27 mouse cellular contexts compared by ENCODE assay signal in genomic region chr2:149820201-149820600, GRCm38 (mm10). TPM values are rescaled to one million over a fixed set of nuclear protein-coding genes. Genes with fewer than 3 reads are reported as not detected.
DNase-seq lines count a peak whose midpoint lies in the region; ATAC-seq and TF ChIP-seq lines count a peak whose summit lies in the region.
"Had no signal": no experiment of that assay in that cellular context is flagged by ENCODE, and none has a peak within 500 bp of the region (broad histone marks: within the 10 kb centered on the region; RNA-seq: fewer than 3 reads in every experiment).

No protein-coding gene starts in this region.

- no peaks in the 10 kb centered on the region for H3K9me3 ChIP-seq in hindbrain, postnatal 0 days (ENCODE audit: low read length)
- no peaks in the 10 kb centered on the region for H3K9me3 ChIP-seq in hindbrain, embryonic 13.5 days
- H3K9me3 ChIP-seq in midbrain, embryonic 10.5 days (replicated peaks) = no peaks in the 10 kb centered on the region
- H3K9me3 ChIP-seq in midbrain, embryonic 13.5 days = no peaks in the 10 kb centered on the region
- H3K9me3 ChIP-seq in forebrain, embryonic 10.5 days = no peaks in the 10 kb centered on the region
- H3K9me3 ChIP-seq: embryonic facial prominence, embryonic 15.5 days; heart, embryonic 13.5 days had no signal

- no peak overlapping the region for H3K9ac ChIP-seq in hindbrain, postnatal 0 days (replicated peaks; ENCODE audit: low read length)
- H3K9ac ChIP-seq in hindbrain, embryonic 13.5 days = no peak overlapping the region
- no peak overlapping the region for H3K9ac ChIP-seq in midbrain, embryonic 13.5 days (replicated peaks)
- H3K9ac ChIP-seq: embryonic facial prominence, embryonic 15.5 days; heart, embryonic 13.5 days had no signal

- H3K4me3 ChIP-seq in hindbrain, postnatal 0 days (ENCODE audit: low read length) = no peak overlapping the region
- H3K4me3 ChIP-seq in hindbrain, embryonic 13.5 days = no peak overlapping the region
- H3K4me3 ChIP-seq in midbrain, embryonic 10.5 days = no peak overlapping the region
- no peak overlapping the region for H3K4me3 ChIP-seq in midbrain, embryonic 13.5 days (replicated peaks)
- no peak overlapping the region for H3K4me3 ChIP-seq in forebrain, embryonic 10.5 days
- H3K4me3 ChIP-seq: embryonic facial prominence, embryonic 15.5 days; heart, embryonic 13.5 days had no signal

- DNase-seq in hindbrain, postnatal 0 days (ENCODE audit: low spot score) = no peak
- peak; percentile 11 for DNase-seq in midbrain, embryonic 10.5 days (ENCODE audit: low spot score)
- peak; percentile 42 for DNase-seq in R1 (ENCODE audit: low read depth, low spot score)
- DNase-seq in retina, postnatal 1 day = peak; percentile 35
- no peak for DNase-seq in forebrain, embryonic 10.5 days (ENCODE audit: extremely low spot score, low spot score)
- no peak for DNase-seq in cerebellum, postnatal 4 days (ENCODE audit: low spot score in 2 of 2)
- DNase-seq: adrenal gland, postnatal 36 days; B cell, adult 2 months; cerebellum, adult 18-20 months; heart, postnatal 4 days; kidney, adult 2 months; kidney, postnatal 10 days; left cerebral cortex, postnatal 4 days; liver; lung, adult 2 months; thymus, postnatal 25 days had no signal

- no peaks in the 10 kb centered on the region for H3K4me1 ChIP-seq in hindbrain, postnatal 0 days (ENCODE audit: insufficient read depth, low read length)
- no peaks in the 10 kb centered on the region for H3K4me1 ChIP-seq in hindbrain, embryonic 13.5 days (replicated peaks)
- H3K4me1 ChIP-seq in midbrain, embryonic 10.5 days = no peaks in the 10 kb centered on the region
- H3K4me1 ChIP-seq in midbrain, embryonic 13.5 days (replicated peaks) = no peaks in the 10 kb centered on the region
- no peaks in the 10 kb centered on the region for H3K4me1 ChIP-seq in forebrain, embryonic 10.5 days
- H3K4me1 ChIP-seq: embryonic facial prominence, embryonic 15.5 days had no signal

- no peak for ATAC-seq in hindbrain, postnatal 0 days
- ATAC-seq in hindbrain, embryonic 13.5 days (ENCODE audit: low FRiP score) = no peak
- ATAC-seq in midbrain, embryonic 13.5 days = no peak
- ATAC-seq: hindbrain, embryonic 16.5 days; midbrain, embryonic 16.5 days; Patski had no signal

- 49% methylated on average over 2 of the region's 2 CpGs for WGBS in hindbrain, postnatal 0 days
- 38% methylated on average over 2 of the region's 2 CpGs for WGBS in hindbrain, embryonic 13.5 days
- 34% methylated on average over 2 of the region's 2 CpGs for WGBS in midbrain, embryonic 10.5 days
- 33% methylated on average over 2 of the region's 2 CpGs for WGBS in midbrain, embryonic 13.5 days
- WGBS in forebrain, embryonic 10.5 days = 44% methylated on average over 2 of the region's 2 CpGs

- peak; percentile 42 for TF ChIP-seq CTCF in hindbrain, postnatal 0 days (IDR thresholded peaks at IDR 0.05; ENCODE audit: low read depth)

- no peaks in the 10 kb centered on the region for H3K27me3 ChIP-seq in hindbrain, postnatal 0 days (ENCODE audit: insufficient read depth, low read length)
- no peaks in the 10 kb centered on the region for H3K27me3 ChIP-seq in hindbrain, embryonic 13.5 days
- H3K27me3 ChIP-seq in midbrain, embryonic 10.5 days (ENCODE audit: low read depth, poor library complexity, severe bottlenecking) = no peaks in the 10 kb centered on the region
- H3K27me3 ChIP-seq in midbrain, embryonic 13.5 days = no peaks in the 10 kb centered on the region
- no peaks in the 10 kb centered on the region for H3K27me3 ChIP-seq in forebrain, embryonic 10.5 days (ENCODE audit: poor library complexity, severe bottlenecking)
- H3K27me3 ChIP-seq: embryonic facial prominence, embryonic 15.5 days; heart, embryonic 13.5 days; Patski had no signal

- H3K36me3 ChIP-seq in hindbrain, postnatal 0 days (ENCODE audit: insufficient read depth, low read length) = no peaks in the 10 kb centered on the region
- H3K36me3 ChIP-seq in hindbrain, embryonic 13.5 days = no peaks in the 10 kb centered on the region
- H3K36me3 ChIP-seq in midbrain, embryonic 10.5 days = no peaks in the 10 kb centered on the region
- no peaks in the 10 kb centered on the region for H3K36me3 ChIP-seq in midbrain, embryonic 13.5 days
- no peaks in the 10 kb centered on the region for H3K36me3 ChIP-seq in forebrain, embryonic 10.5 days (replicated peaks)
- H3K36me3 ChIP-seq: embryonic facial prominence, embryonic 15.5 days; heart, embryonic 13.5 days had no signal

- H3K27ac ChIP-seq in hindbrain, postnatal 0 days = no peak overlapping the region
- H3K27ac ChIP-seq in hindbrain, embryonic 13.5 days = no peak overlapping the region
- H3K27ac ChIP-seq in midbrain, embryonic 10.5 days (replicated peaks) = no peak overlapping the region
- no peak overlapping the region for H3K27ac ChIP-seq in midbrain, embryonic 13.5 days
- no peak overlapping the region for H3K27ac ChIP-seq in forebrain, embryonic 10.5 days
- H3K27ac ChIP-seq: embryonic facial prominence, embryonic 15.5 days; heart, embryonic 13.5 days; macrophage had no signal

- no peak overlapping the region for H3K4me2 ChIP-seq in hindbrain, postnatal 0 days (ENCODE audit: low read depth, low read length)
- no peak overlapping the region for H3K4me2 ChIP-seq in hindbrain, embryonic 13.5 days
- no peak overlapping the region for H3K4me2 ChIP-seq in midbrain, embryonic 13.5 days (replicated peaks)
- H3K4me2 ChIP-seq: embryonic facial prominence, embryonic 15.5 days; heart, embryonic 13.5 days had no signal

RNA-seq across cellular contexts. Expression of gene Syndig1, which starts 8.8 kb away (rescaled TPM):
- 45.5 and 51.1 TPM in 2 replicates for total RNA-seq in hindbrain, postnatal 0 days (2014; rRNA removed)
- 38.3 and 39.2 TPM in 2 replicates for polyA plus RNA-seq in hindbrain, postnatal 0 days (2015; fragmentation: Nextera tagmentation; extraction: Ambion mirVana)
- 26.2 and 29.4 TPM in 2 replicates for polyA plus RNA-seq in hindbrain, embryonic 13.5 days (2015; fragmentation: Nextera tagmentation; extraction: Ambion mirVana)
- polyA plus RNA-seq in midbrain, embryonic 10.5 days (2016; fragmentation: Nextera tagmentation; extraction: Ambion mirVana) = 3.0 and 4.6 TPM in 2 replicates
- polyA plus RNA-seq in midbrain, embryonic 13.5 days (2015; fragmentation: Nextera tagmentation; extraction: Ambion mirVana) = 14.0 and 14.7 TPM in 2 replicates
- polyA plus RNA-seq in forebrain, embryonic 10.5 days (2016; fragmentation: Nextera tagmentation; extraction: Ambion mirVana) = 2.4 and 2.9 TPM in 2 replicates
- total RNA-seq: common myeloid progenitor, adult 5-6 weeks had no signal
- polyA plus RNA-seq: macrophage had no signal

RNA-seq across cellular contexts. Expression of gene C530025M09Rik, which starts 10.8 kb away (rescaled TPM):
- not detected in 2 replicates for total RNA-seq in hindbrain, postnatal 0 days (2014; rRNA removed)
- polyA plus RNA-seq in hindbrain, postnatal 0 days (2015; fragmentation: Nextera tagmentation; extraction: Ambion mirVana) = 1.9 and 2.1 TPM in 2 replicates
- 1.1 and 1.4 TPM in 2 replicates for polyA plus RNA-seq in hindbrain, embryonic 13.5 days (2015; fragmentation: Nextera tagmentation; extraction: Ambion mirVana)
- polyA plus RNA-seq in midbrain, embryonic 10.5 days (2016; fragmentation: Nextera tagmentation; extraction: Ambion mirVana) = 0.27 and 0.71 TPM in 2 replicates
- polyA plus RNA-seq in midbrain, embryonic 13.5 days (2015; fragmentation: Nextera tagmentation; extraction: Ambion mirVana) = 0.85 and 0.95 TPM in 2 replicates
- polyA plus RNA-seq in forebrain, embryonic 10.5 days (2016; fragmentation: Nextera tagmentation; extraction: Ambion mirVana) = 0.31 TPM in 1 of 2 replicates, not detected in the other
- total RNA-seq: adrenal gland, postnatal 36 days; common myeloid progenitor, adult 5-6 weeks; gastrocnemius, adult 8-10 months; heart, postnatal 4 days had no signal
- polyA plus RNA-seq: embryonic facial prominence, embryonic 15.5 days; kidney, adult 2 months; lung, adult 2 months; macrophage; Patski; small intestine, adult 2 months had no signal

Comparison
In these comparisons a context has a peak if more than half of its experiments do, and no peak if none do; other contexts are left out.
1. DNase-seq: peak in midbrain, embryonic 10.5 days (single experiment), R1 (single experiment) and retina, postnatal 1 day (single experiment); none in hindbrain, postnatal 0 days (single experiment), forebrain, embryonic 10.5 days (single experiment) and cerebellum, postnatal 4 days (0 of 2).